9 mouse cellular contexts compared by ENCODE assay signal in genomic region chr15:80582581-80583495, GRCm38 (mm10). TPM values are rescaled to one million over a fixed set of nuclear protein-coding genes. Genes with fewer than 3 reads are reported as not detected.
A peak's percentile ranks its signal among the peaks of the same experiment; 100 is the strongest.
DNase-seq lines count a peak whose midpoint lies in the region; ATAC-seq and TF ChIP-seq lines count a peak whose summit lies in the region.
"Had no signal": no experiment of that assay in that cellular context is flagged by ENCODE, and none has a peak within 500 bp of the region (broad histone marks: within the 10 kb centered on the region; RNA-seq: fewer than 3 reads in every experiment).

No protein-coding gene starts in this region.

- H3K4me2 ChIP-seq in stomach, postnatal 0 days (replicated peaks; ENCODE audit: low read depth), result no peak overlapping the region
- H3K4me2 ChIP-seq: midbrain, embryonic 12.5 days had no signal

- no peaks in the 10 kb centered on the region for H3K36me3 ChIP-seq in liver, adult 2 months (ENCODE audit: control insufficient read depth, insufficient read depth, low read length)
- H3K36me3 ChIP-seq in stomach, postnatal 0 days (ENCODE audit: control insufficient read depth, insufficient read depth, low read length), result no peaks in the 10 kb centered on the region
- H3K36me3 ChIP-seq: midbrain, embryonic 12.5 days had no signal

- H3K4me1 ChIP-seq in liver, adult 2 months (ENCODE audit: control insufficient read depth, insufficient read depth, low read length), result no peaks in the 10 kb centered on the region
- no peaks in the 10 kb centered on the region for H3K4me1 ChIP-seq in stomach, postnatal 0 days (replicated peaks; ENCODE audit: control insufficient read depth, insufficient read depth)

- 52% methylated on average over 20 of the region's 20 CpGs for WGBS in liver, adult 2 months
- 49% methylated on average over 19 of the region's 20 CpGs for WGBS in stomach, postnatal 0 days

- no peak overlapping the region for H3K4me3 ChIP-seq in liver, adult 2 months (ENCODE audit: insufficient read depth, low read depth, low read length)
- no peak overlapping the region for H3K4me3 ChIP-seq in stomach, postnatal 0 days (ENCODE audit: low read depth, low read length)
- H3K4me3 ChIP-seq: midbrain, embryonic 12.5 days had no signal

- H3K79me2 ChIP-seq in liver, adult 2 months (ENCODE audit: control insufficient read depth, insufficient read depth, low read length), result no peaks in the 10 kb centered on the region

- H3K27me3 ChIP-seq in liver, adult 2 months (ENCODE audit: control insufficient read depth, insufficient read depth, low read length), result peaks cover 3% of the 10 kb centered on the region; the same call in 1 of the 2 replicates
- H3K27me3 ChIP-seq in stomach, postnatal 0 days (ENCODE audit: control insufficient read depth, insufficient read depth, low read length), result no peaks in the 10 kb centered on the region

- no peak for TF ChIP-seq CTCF in liver, adult 2 months (IDR thresholded peaks at IDR 0.05; ENCODE audit: low read depth, low read length)
- TF ChIP-seq CTCF in stomach, postnatal 0 days (IDR thresholded peaks at IDR 0.05; ENCODE audit: low read depth), result no peak

- no peak overlapping the region for H3K9ac ChIP-seq in liver, adult 2 months (ENCODE audit: low read depth, low read length)
- no peak overlapping the region for H3K9ac ChIP-seq in stomach, postnatal 0 days (ENCODE audit: low read length)
- H3K9ac ChIP-seq: midbrain, embryonic 12.5 days had no signal

- ATAC-seq in stomach, postnatal 0 days (ENCODE audit: low FRiP score, low TSS enrichment), result peak; percentile 35; the same call in 1 of the 2 replicates

- DNase-seq in retina, postnatal 1 day, result peak; percentile 49
- DNase-seq in retina, embryonic 14.5 days (ENCODE audit: low spot score), result no peak
- peak; percentile 79 for DNase-seq in adrenal gland, adult 2 months
- peak; percentile 20 for DNase-seq in liver, adult 2 months (ENCODE audit: extremely low read depth, low read depth, low spot score)
- peak; percentile 23 for DNase-seq in stomach, postnatal 0 days (ENCODE audit: low spot score)
- DNase-seq in frontal cortex, postnatal 25 days (ENCODE audit: low spot score in 2 of 2), result no peak
- DNase-seq in embryo, embryonic 10.5 days (ENCODE audit: low spot score), result no peak

- H3K27ac ChIP-seq in liver, adult 2 months (replicated peaks; ENCODE audit: insufficient read depth, low read depth, low read length), result no peak overlapping the region
- H3K27ac ChIP-seq in stomach, postnatal 0 days (replicated peaks), result no peak overlapping the region
- H3K27ac ChIP-seq: midbrain, embryonic 12.5 days had no signal

- no peak for TF ChIP-seq POLR2A in liver, adult 2 months (IDR thresholded peaks at IDR 0.05; ENCODE audit: extremely low read depth, insufficient read depth, low read length)

- no peaks in the 10 kb centered on the region for H3K9me3 ChIP-seq in stomach, postnatal 0 days (ENCODE audit: control insufficient read depth, low read length)
- H3K9me3 ChIP-seq: midbrain, embryonic 12.5 days had no signal

- no peak for TF ChIP-seq EP300 in stomach, postnatal 0 days (optimal IDR thresholded peaks at IDR 0.05)

RNA-seq across cellular contexts. Expression of gene Grap2, which starts 10.4 kb away (rescaled TPM):
- total RNA-seq in adrenal gland, adult 2 months (2021), result 1 to 10 TPM in 1 of 2 experiments, under 1 TPM in 1; 0.37 to 1.1 TPM
- polyA plus RNA-seq in adrenal gland, adult 2 months (2012; rRNA removed), result 0.29 and 1.2 TPM in 2 replicates
- 0.46 and 0.47 TPM in 2 replicates for total RNA-seq in liver, adult 2 months (2014; rRNA removed)
- 0.20 and 0.66 TPM in 2 replicates for polyA plus RNA-seq in liver, adult 2 months (2012; rRNA removed)
- 0.15 and 0.22 TPM in 2 replicates for polyA plus RNA-seq in stomach, postnatal 0 days (2015; fragmentation: Nextera tagmentation; extraction: Ambion mirVana)

RNA-seq across cellular contexts. Expression of gene Enthd1, which starts 17.9 kb away (rescaled TPM):
- total RNA-seq in adrenal gland, adult 2 months (2021), result not detected
- polyA plus RNA-seq in adrenal gland, adult 2 months (2012; rRNA removed), result not detected in 2 replicates
- total RNA-seq in liver, adult 2 months (2014; rRNA removed), result not detected in 2 replicates
- not detected in 2 replicates for polyA plus RNA-seq in liver, adult 2 months (2012; rRNA removed)
- not detected in 2 replicates for polyA plus RNA-seq in stomach, postnatal 0 days (2015; fragmentation: Nextera tagmentation; extraction: Ambion mirVana)
- polyA plus RNA-seq: kidney, embryonic 16.5 days; midbrain, embryonic 12.5 days had no signal

Comparison
In these comparisons a context has a peak if more than half of its experiments do, and no peak if none do; other contexts are left out.
1. DNase-seq: peak in retina, postnatal 1 day (single experiment), adrenal gland, adult 2 months (single experiment), liver, adult 2 months (single experiment) and stomach, postnatal 0 days (single experiment); none in retina, embryonic 14.5 days (single experiment), frontal cortex, postnatal 25 days (0 of 2) and embryo, embryonic 10.5 days (single experiment).